Mouse (Mus musculus): ENCODE results near the gene Fam117a. TPM values are rescaled to one million over a fixed set of nuclear protein-coding genes. Genes with fewer than 3 reads are reported as not detected.

Gene Fam117a
- polyA plus RNA-seq, 1 experiment, result 3.3 TPM

GRCm38 (mm10) chr11:95431344-95431743 lies 94.5 kb downstream of the Fam117a start:
- Histone ChIP-seq H3K4me1 (ENCODE audit: control insufficient read depth, insufficient read depth, low read length) (peaks cover 13% of the 10 kb centered on the region), H3K4me3 (ENCODE audit: insufficient read depth, low read length) (no peak overlapping the region), H3K27ac (ENCODE audit: insufficient read depth, low read depth, low read length) (no peak overlapping the region)
- TF ChIP-seq POLR2A (IDR thresholded peaks at IDR 0.05; ENCODE audit: borderline replicate concordance, low read depth, low read length), result no peak
- TF ChIP-seq CTCF (IDR thresholded peaks at IDR 0.05; ENCODE audit: low read depth, low read length), result no peak

Other genes with a start within 250 kb of the Fam117a start
- not detected in 2 replicates for gene Dlx3, start 216.9 kb upstream of the Fam117a start, polyA plus RNA-seq (2012; ENCODE audit: insufficient read depth, insufficient read length, missing spikeins)
- not detected in 2 replicates for gene Dlx4, start 190.8 kb upstream of the Fam117a start, polyA plus RNA-seq (2012; ENCODE audit: insufficient read depth, insufficient read length, missing spikeins)
- gene Tac4, start 75.5 kb upstream of the Fam117a start, polyA plus RNA-seq (2012; ENCODE audit: insufficient read depth, insufficient read length, missing spikeins), result not detected in 2 replicates
- gene Kat7, start 26.8 kb upstream of the Fam117a start, polyA plus RNA-seq (2012; ENCODE audit: insufficient read depth, insufficient read length, missing spikeins), result 41.2 and 41.7 TPM in 2 replicates
- gene Slc35b1, start 47.7 kb downstream of the Fam117a start, polyA plus RNA-seq (2012; ENCODE audit: insufficient read depth, insufficient read length, missing spikeins), result 35.9 and 40.1 TPM in 2 replicates
- 113 and 124 TPM in 2 replicates for gene Spop, start 77.1 kb downstream of the Fam117a start, polyA plus RNA-seq (2012; ENCODE audit: insufficient read depth, insufficient read length, missing spikeins)
- gene Nxph3, start 177.6 kb downstream of the Fam117a start, polyA plus RNA-seq (2012; ENCODE audit: insufficient read depth, insufficient read length, missing spikeins), result not detected in 2 replicates

Data from bone marrow macrophage, adult 2 months (primary cell).